Comparison of ENCODE assay signal across 35 mouse cellular contexts in genomic region chr7:81528918-81529317, GRCm38 (mm10). TPM values are rescaled to one million over a fixed set of nuclear protein-coding genes. Genes with fewer than 3 reads are reported as not detected.
"Had no signal": no experiment of that assay in that cellular context is flagged by ENCODE, and none has a peak within 500 bp of the region (broad histone marks: within the 10 kb centered on the region; RNA-seq: fewer than 3 reads in every experiment).

No protein-coding gene starts in this region.

- H3K9me3 ChIP-seq: embryonic facial prominence, embryonic 15.5 days; forebrain, embryonic 13.5 days; forebrain, embryonic 15.5 days; heart, embryonic 10.5 days had no signal

- H3K27ac ChIP-seq: embryonic facial prominence, embryonic 10.5 days; embryonic facial prominence, embryonic 12.5 days; embryonic facial prominence, embryonic 13.5 days; embryonic facial prominence, embryonic 15.5 days; forebrain, embryonic 10.5 days; forebrain, embryonic 12.5 days; forebrain, embryonic 13.5 days; forebrain, embryonic 15.5 days; gastrocnemius, adult 2 months; heart, adult 2 months; heart, embryonic 10.5 days had no signal

- H3K4me3 ChIP-seq: embryonic facial prominence, embryonic 10.5 days; embryonic facial prominence, embryonic 12.5 days; embryonic facial prominence, embryonic 13.5 days; embryonic facial prominence, embryonic 15.5 days; erythroblast, embryonic 14.5 days; forebrain, embryonic 10.5 days; forebrain, embryonic 12.5 days; forebrain, embryonic 13.5 days; forebrain, embryonic 15.5 days; gastrocnemius, adult 2 months; heart, adult 2 months; heart, embryonic 10.5 days had no signal

- H3K4me2 ChIP-seq: embryonic facial prominence, embryonic 12.5 days; embryonic facial prominence, embryonic 13.5 days; embryonic facial prominence, embryonic 15.5 days; forebrain, embryonic 12.5 days; forebrain, embryonic 13.5 days; forebrain, embryonic 15.5 days had no signal

- DNase-seq: cerebellum, adult 9-11 months; cerebellum, postnatal 10 days; cerebellum, postnatal 14 days; cerebellum, postnatal 25 days; cerebellum, postnatal 36 days; embryo, embryonic 11 days; forebrain, postnatal 0 days; gastrocnemius, adult 2 months; gastrocnemius, postnatal 10 days; gastrocnemius, postnatal 14 days; gastrocnemius, postnatal 25 days; gastrocnemius, postnatal 36 days; heart, adult 11 months; heart, adult 18-20 months; heart, adult 2 months had no signal

- ATAC-seq: forebrain, embryonic 13.5 days; forebrain, embryonic 14.5 days; forebrain, embryonic 15.5 days; forebrain, embryonic 16.5 days; forebrain, postnatal 0 days had no signal

- H3K9ac ChIP-seq: embryonic facial prominence, embryonic 12.5 days; embryonic facial prominence, embryonic 13.5 days; embryonic facial prominence, embryonic 15.5 days; forebrain, embryonic 12.5 days; forebrain, embryonic 13.5 days; forebrain, embryonic 15.5 days; forebrain, postnatal 0 days had no signal

- H3K27me3 ChIP-seq: embryonic facial prominence, embryonic 12.5 days; embryonic facial prominence, embryonic 13.5 days; embryonic facial prominence, embryonic 15.5 days; forebrain, embryonic 12.5 days; forebrain, embryonic 13.5 days; forebrain, embryonic 15.5 days had no signal

RNA-seq across cellular contexts. Expression of gene BC048679, which starts 30.8 kb away (rescaled TPM):
- total RNA-seq: common myeloid progenitor, adult 5-6 weeks; forebrain, postnatal 0 days; gastrocnemius, postnatal 10 days; gastrocnemius, postnatal 14 days; gastrocnemius, postnatal 4 days; heart, adult 18-20 months; heart, adult 2 months had no signal
- polyA plus RNA-seq: cortical plate, adult 2 months; embryonic facial prominence, embryonic 11.5 days; embryonic facial prominence, embryonic 12.5 days; embryonic facial prominence, embryonic 13.5 days; embryonic facial prominence, embryonic 14.5 days; embryonic facial prominence, embryonic 15.5 days; erythroblast, embryonic 14.5 days; forebrain, embryonic 11.5 days; forebrain, embryonic 12.5 days; forebrain, embryonic 13.5 days; forebrain, embryonic 14.5 days; forebrain, embryonic 15.5 days; forebrain, embryonic 16.5 days; forebrain, postnatal 0 days; frontal cortex, adult 2 months; heart, adult 2 months; heart, embryonic 10.5 days had no signal

RNA-seq across cellular contexts. Expression of gene Ap3b2, which starts 35.2 kb away (rescaled TPM):
- total RNA-seq: heart, adult 18-20 months; heart, adult 8-10 months had no signal
- polyA plus RNA-seq: erythroblast, embryonic 14.5 days had no signal

RNA-seq across cellular contexts. Expression of gene Fsd2, which starts 37.8 kb away (rescaled TPM):
- total RNA-seq: common myeloid progenitor, adult 5-6 weeks had no signal
- polyA plus RNA-seq: embryonic facial prominence, embryonic 10.5 days; erythroblast, embryonic 14.5 days had no signal
